Mouse (Mus musculus): ENCODE results near the gene Urb1. TPM values are rescaled to one million over a fixed set of nuclear protein-coding genes. Genes with fewer than 3 reads are reported as not detected.

The Urb1 gene
- total RNA-seq, 2 experiments from 2014 or later: 1.2 to 1.7 TPM

GRCm38 (mm10) chr16:90775946-90776520 lies 34.2 kb downstream of the Urb1 start:
- no peak for ATAC-seq (replicated peaks; ENCODE audit: low FRiP score, poor library complexity, severe bottlenecking)

GRCm38 (mm10) chr16:90774646-90775045 lies 35.6 kb downstream of the Urb1 start:
- ATAC-seq (replicated peaks; ENCODE audit: low FRiP score, poor library complexity, severe bottlenecking): no peak

GRCm38 (mm10) chr16:90774216-90774615 lies 36.0 kb downstream of the Urb1 start:
- ATAC-seq (replicated peaks; ENCODE audit: low FRiP score, poor library complexity, severe bottlenecking): no peak

- ATAC-seq (replicated peaks; ENCODE audit: low FRiP score, poor library complexity, severe bottlenecking): no peak
Measured at GRCm38 (mm10) chr16:90766919-90767454, 43.2 kb downstream of the Urb1 start.

GRCm38 (mm10) chr16:90765195-90765877 lies 44.9 kb downstream of the Urb1 start:
- peak; percentile 50 for ATAC-seq (replicated peaks; ENCODE audit: low FRiP score, poor library complexity, severe bottlenecking)

- ATAC-seq (replicated peaks; ENCODE audit: low FRiP score, poor library complexity, severe bottlenecking): peak; percentile 98
Measured at GRCm38 (mm10) chr16:90760515-90760914, 49.7 kb downstream of the Urb1 start.

- ATAC-seq (replicated peaks; ENCODE audit: low FRiP score, poor library complexity, severe bottlenecking): no peak
Measured at GRCm38 (mm10) chr16:90759335-90759734, 50.9 kb downstream of the Urb1 start.

- no peak for ATAC-seq (replicated peaks; ENCODE audit: low FRiP score, poor library complexity, severe bottlenecking)
Measured at GRCm38 (mm10) chr16:90753386-90753941, 56.7 kb downstream of the Urb1 start.

- ATAC-seq (replicated peaks; ENCODE audit: low FRiP score, poor library complexity, severe bottlenecking): no peak
Measured at GRCm38 (mm10) chr16:90748169-90748568, 62.0 kb downstream of the Urb1 start.

GRCm38 (mm10) chr16:90747143-90747542 lies 63.1 kb downstream of the Urb1 start:
- no peak for ATAC-seq (replicated peaks; ENCODE audit: low FRiP score, poor library complexity, severe bottlenecking)

- no peak for ATAC-seq (replicated peaks; ENCODE audit: low FRiP score, poor library complexity, severe bottlenecking)
Measured at GRCm38 (mm10) chr16:90738092-90738956, 71.9 kb downstream of the Urb1 start, which contains the start of gene Mrap. Gene Mrap, plus strand, starts transcription at chr16:90738207.

- ATAC-seq (replicated peaks; ENCODE audit: low FRiP score, poor library complexity, severe bottlenecking): 0 out of 2 replicates have a peak, but pooled peaks have one; percentile 10
Measured at GRCm38 (mm10) chr16:90736672-90737270, 73.4 kb downstream of the Urb1 start.

- 0 out of 2 replicates have a peak, but pooled peaks have one; percentile 6 for ATAC-seq (replicated peaks; ENCODE audit: low FRiP score, poor library complexity, severe bottlenecking)
Measured at GRCm38 (mm10) chr16:90735611-90736010, 74.6 kb downstream of the Urb1 start.

GRCm38 (mm10) chr16:90727233-90728115 lies 82.7 kb downstream of the Urb1 start, which contains the start of gene Mis18a:
Gene Mis18a, minus strand, starts transcription at chr16:90727404.
- peak; percentile 98 for ATAC-seq (replicated peaks; ENCODE audit: low FRiP score, poor library complexity, severe bottlenecking)

GRCm38 (mm10) chr16:90726600-90727227 lies 83.5 kb downstream of the Urb1 start:
- ATAC-seq (replicated peaks; ENCODE audit: low FRiP score, poor library complexity, severe bottlenecking): peak; percentile 67

GRCm38 (mm10) chr16:90724051-90724450 lies 86.2 kb downstream of the Urb1 start:
- ATAC-seq (replicated peaks; ENCODE audit: low FRiP score, poor library complexity, severe bottlenecking): no peak

- ATAC-seq (replicated peaks; ENCODE audit: low FRiP score, poor library complexity, severe bottlenecking): no peak
Measured at GRCm38 (mm10) chr16:90710313-90710712, 99.9 kb downstream of the Urb1 start.

GRCm38 (mm10) chr16:90709711-90710289 lies 100.4 kb downstream of the Urb1 start:
- ATAC-seq (replicated peaks; ENCODE audit: low FRiP score, poor library complexity, severe bottlenecking): no peak
